Mouse (Mus musculus): ENCODE measurements around the gene Ykt6. TPM values are rescaled to one million over a fixed set of nuclear protein-coding genes. Genes with fewer than 3 reads are reported as not detected.

Gene Ykt6
- total RNA-seq, 2 experiments from 2014 or later: 84.7 to 85.3 TPM

- DNase-seq (ENCODE audit: low spot score in 2 of 2): no peak
Observed at GRCm38 (mm10) chr11:6016797-6017395, 61.4 kb downstream of the Ykt6 start.

Other genes with a start within 250 kb of the Ykt6 start
- gene Mrps24, start 240.0 kb upstream of the Ykt6 start, total RNA-seq (2021): 10 to 100 TPM; 73.1 to 76.8 TPM
- gene Urgcp, start 193.3 kb upstream of the Ykt6 start, total RNA-seq (2021): 10 to 100 TPM; 54.2 to 67.8 TPM
- gene Dbnl, start 167.2 kb upstream of the Ykt6 start, total RNA-seq (2021): 10 to 100 TPM; 83.4 to 86.0 TPM
- 10 to 100 TPM; 12.8 to 14.0 TPM for gene Pgam2, start 152.0 kb upstream of the Ykt6 start, total RNA-seq (2021)
- 10 to 100 TPM; 12.0 to 13.7 TPM for gene Polm, start 117.7 kb upstream of the Ykt6 start, total RNA-seq (2021)
- gene Aebp1, start 93.7 kb upstream of the Ykt6 start, total RNA-seq (2021): 10 to 100 TPM in 1 of 2 experiments, 1 to 10 TPM in 1; 5.1 to 14.0 TPM
- 10 to 100 TPM; 24.8 to 26.7 TPM for gene Pold2, start 77.4 kb upstream of the Ykt6 start, total RNA-seq (2021)
- not detected for gene Myl7, start 56.9 kb upstream of the Ykt6 start, total RNA-seq (2021)
- 1 to 10 TPM; 1.3 to 1.9 TPM for gene Gck, start 5.6 kb upstream of the Ykt6 start, total RNA-seq (2021)
- gene Camk2b, start 110.7 kb downstream of the Ykt6 start, total RNA-seq (2021): 1,000 to 10,000 TPM in 1 of 2 experiments, 100 to 1,000 TPM in 1; 997 to 1,016 TPM
- gene A730071L15Rik, start 244.3 kb downstream of the Ykt6 start, total RNA-seq (2021): under 1 TPM; 0.28 to 0.31 TPM
- gene Nudcd3, start 244.7 kb downstream of the Ykt6 start, total RNA-seq (2021): 100 to 1,000 TPM; 116 to 122 TPM

Data from layer of hippocampus, postnatal 14 days (tissue).